Mouse (Mus musculus) cerebellum, adult 2 months (tissue): ENCODE data around the gene Olfr1212. TPM values are rescaled to one million over a fixed set of nuclear protein-coding genes. Genes with fewer than 3 reads are reported as not detected.

Experiments
- DNase-seq, 2 experiments: peaks; one replicate each; pipeline ENCODE4 v3.0.0; 2021
- H3K27ac ChIP-seq: fragments of 200-500 bp; 2 replicates; pipeline ENCODE4 v1.5.1; 2012; ENCODE audit warnings: low read length, control low read depth, inconsistent platforms; ENCODE audit not compliant: insufficient read depth
- H3K27me3 ChIP-seq: fragments of 200-500 bp; 2 replicates; pipeline ENCODE4 v1.6.1; 2012; ENCODE audit warnings: inconsistent platforms, mild to moderate bottlenecking, low read length, moderate library complexity; ENCODE audit not compliant: control insufficient read depth, insufficient read depth
- H3K4me1 ChIP-seq: fragments of 200-500 bp; 2 replicates; pipeline ENCODE4 v1.6.1; 2011; ENCODE audit warnings: low read length; ENCODE audit not compliant: control insufficient read depth, insufficient read depth
- H3K4me3 ChIP-seq: fragments of 200-500 bp; replicated peaks from 2 replicates; pipeline ENCODE3; 2011; ENCODE audit warnings: mild to moderate bottlenecking, low read depth, low read length, control low read depth; ENCODE audit not compliant: insufficient read depth
- CTCF ChIP-seq: fragments of 200-500 bp; IDR thresholded peaks from 2 replicates; pipeline ENCODE4 v1.5.1; 2011; ENCODE audit warnings: low read depth, mild to moderate bottlenecking, control low read depth, low read length, moderate library complexity, borderline replicate concordance; ENCODE audit not compliant: insufficient read depth
- POLR2A ChIP-seq: fragments of 200-500 bp; IDR thresholded peaks from 2 replicates; pipeline ENCODE4 v1.6.1; 2011; ENCODE audit warnings: low read length, control low read depth, borderline replicate concordance; ENCODE audit not compliant: insufficient read depth
- WGBS: fragments of 180-500 bp; shearing (Covaris S2); methylation state at CpG from one replicate; pipeline ENCODE4 v1.1.7; 2018; 5-methylcytosine and 5-hydroxymethylcytosine counted together
- polyA plus RNA-seq: library from polyadenylated mRNA; depleted of rRNA; stranded (reverse); fragments of >200 nt; gene quantifications from 2 replicates; pipeline ENCODE4 v1.2.3, GENCODE M21; 2012; rRNA removed

The Olfr1212 gene
- polyA plus RNA-seq: not detected in 2 replicates

DNA sequence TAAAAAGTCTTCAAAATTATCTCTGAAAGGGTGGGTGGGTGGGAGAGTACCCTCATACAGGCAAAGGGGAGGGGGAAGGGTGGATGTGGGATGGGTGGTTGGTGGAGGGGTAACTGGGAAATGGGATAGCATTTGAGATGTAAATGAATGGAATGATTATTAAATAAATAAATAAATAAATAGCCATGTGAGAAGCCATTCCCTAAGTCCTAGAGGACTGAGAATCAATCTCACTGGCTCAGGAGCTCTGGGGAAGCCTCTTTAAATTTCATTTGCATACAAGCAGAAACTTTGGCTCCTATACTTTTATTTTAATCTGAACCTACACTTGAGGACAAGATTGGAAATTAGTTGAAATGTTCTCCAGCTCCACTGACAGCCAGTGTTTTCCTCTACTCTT, at the start of gene Olfr1212:
Gene Olfr1212, plus strand, starts transcription at position 301 of the 400 bp plus-strand sequence.
- H3K27ac ChIP-seq: no peak within 1 kb of the TSS
- H3K27me3 ChIP-seq: no peaks in the 10 kb centered on the region
- no peak for TF ChIP-seq CTCF
- no peak for TF ChIP-seq POLR2A
- H3K4me1 ChIP-seq: no peaks in the 10 kb centered on the region
- DNase-seq: no peak
- H3K4me3 ChIP-seq: no peak within 1 kb of the TSS

DNA sequence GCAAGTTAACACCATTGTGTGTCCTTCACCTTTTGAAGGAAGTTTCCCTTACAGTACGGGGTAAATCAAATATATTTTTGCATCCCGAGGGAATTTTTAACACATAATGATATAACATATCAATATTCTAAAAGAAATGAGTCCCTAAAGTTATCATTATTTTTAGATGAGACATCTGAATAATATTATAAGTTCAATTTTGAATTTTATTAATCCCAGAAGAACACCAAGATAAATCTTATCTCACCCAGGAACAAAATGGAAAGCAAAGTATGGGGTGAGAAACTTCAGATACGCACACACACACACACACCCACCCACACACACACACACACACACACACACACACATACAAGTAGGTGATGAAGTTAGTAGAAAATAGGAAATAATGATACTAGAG, 38.7 kb upstream of the Olfr1212 start, which contains the start of gene Olfr1209:
Gene Olfr1209, minus strand, starts transcription at position 101 of the 400 bp plus-strand sequence.
- 87% methylated on average over 3 of the region's 3 CpGs for WGBS
- Histone ChIP-seq H3K27me3 (no peaks in the 10 kb centered on the region), H3K4me3 (no peak within 1 kb of the TSS), H3K27ac (no peak within 1 kb of the TSS), H3K4me1 (no peaks in the 10 kb centered on the region)
- TF ChIP-seq POLR2A (no peak), CTCF (no peak)
- no peak for DNase-seq

DNA sequence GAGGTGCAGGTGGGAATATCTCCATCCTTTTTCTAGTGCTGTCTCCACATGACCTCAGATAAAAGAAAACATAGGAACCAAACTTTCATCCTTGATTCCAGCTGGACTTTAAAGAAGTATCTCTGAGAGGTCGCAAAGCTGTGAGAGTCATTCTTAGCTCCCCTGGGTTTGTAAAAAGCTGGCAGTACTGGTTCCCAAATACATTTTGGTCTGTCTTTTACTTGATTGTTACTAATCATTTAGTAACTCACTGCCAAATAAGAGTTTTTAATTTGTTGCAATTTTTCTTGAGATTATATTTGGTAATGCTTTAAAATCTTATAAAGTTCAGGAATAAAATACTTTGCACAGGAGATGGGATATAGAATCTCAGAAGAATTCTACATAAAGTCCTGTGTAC, 15.8 kb upstream of the Olfr1212 start, which contains the start of gene Olfr1211:
Gene Olfr1211, minus strand, starts transcription at position 101 of the 400 bp plus-strand sequence.
- H3K4me3 ChIP-seq: no peak within 1 kb of the TSS
- H3K27me3 ChIP-seq: no peaks in the 10 kb centered on the region
- DNase-seq: no peak
- TF ChIP-seq CTCF: no peak
- no peak for TF ChIP-seq POLR2A
- H3K27ac ChIP-seq: no peak within 1 kb of the TSS
- WGBS: 89% methylated on average over 1 of the region's 1 CpGs
- H3K4me1 ChIP-seq: no peaks in the 10 kb centered on the region

DNA sequence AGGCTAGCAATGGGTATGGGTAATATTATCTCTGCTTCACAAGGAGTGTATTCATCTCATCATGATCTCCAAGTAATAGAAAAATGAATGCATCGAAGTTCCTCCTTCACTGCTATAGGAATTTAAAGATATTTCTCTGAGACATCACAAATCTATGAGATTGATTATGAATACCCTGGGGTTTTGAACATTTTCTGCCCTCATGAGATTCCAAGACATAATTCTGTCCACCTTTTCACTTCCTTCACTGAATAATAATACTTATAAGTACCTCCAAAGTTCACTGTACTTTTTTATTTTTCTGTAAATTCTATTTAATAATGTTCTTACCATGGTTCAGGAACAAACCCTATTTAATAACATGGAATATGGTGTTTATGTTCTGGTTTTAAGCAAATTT, 26.4 kb downstream of the Olfr1212 start, which contains the start of gene Gm13762:
Gene Gm13762, minus strand, starts transcription at position 101 of the 400 bp plus-strand sequence.
- no peak within 1 kb of the TSS for H3K4me3 ChIP-seq
- no peak for DNase-seq
- WGBS: 69% methylated on average over 1 of the region's 1 CpGs

DNA sequence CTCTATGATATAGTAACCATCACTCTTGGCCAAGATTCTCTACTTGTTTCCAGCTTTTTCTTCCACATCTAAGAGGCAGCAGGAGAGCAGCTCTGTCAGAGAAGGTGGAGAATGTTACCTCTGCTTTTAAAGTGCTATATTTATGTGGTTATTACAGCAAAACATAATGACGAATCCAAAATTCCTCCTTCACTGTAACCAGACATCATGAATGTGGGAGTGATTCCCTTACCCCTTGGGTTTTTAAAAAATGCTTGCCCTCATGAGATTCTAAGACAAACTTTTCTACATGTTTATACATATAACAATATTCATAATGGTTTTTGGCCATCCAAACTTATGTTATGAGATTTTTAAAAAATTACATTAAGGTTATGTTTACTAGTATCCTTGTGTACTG, 38.8 kb downstream of the Olfr1212 start, which contains the start of gene Olfr1214:
Gene Olfr1214, minus strand, starts transcription at position 101 of the 400 bp plus-strand sequence.
- Histone ChIP-seq H3K4me1 (no peaks in the 10 kb centered on the region), H3K27ac (no peak within 1 kb of the TSS), H3K4me3 (no peak within 1 kb of the TSS), H3K27me3 (no peaks in the 10 kb centered on the region)
- no peak for DNase-seq
- TF ChIP-seq CTCF (no peak), POLR2A (no peak)
- 75% methylated on average over 1 of the region's 1 CpGs for WGBS

More for the DNA sequence above, 26.4 kb downstream of the Olfr1212 start, which contains the start of gene Gm13762:
- TF ChIP-seq CTCF (no peak), POLR2A (no peak)
- Histone ChIP-seq H3K27ac (no peak within 1 kb of the TSS), H3K4me1 (no peaks in the 10 kb centered on the region), H3K27me3 (no peaks in the 10 kb centered on the region)

DNA sequence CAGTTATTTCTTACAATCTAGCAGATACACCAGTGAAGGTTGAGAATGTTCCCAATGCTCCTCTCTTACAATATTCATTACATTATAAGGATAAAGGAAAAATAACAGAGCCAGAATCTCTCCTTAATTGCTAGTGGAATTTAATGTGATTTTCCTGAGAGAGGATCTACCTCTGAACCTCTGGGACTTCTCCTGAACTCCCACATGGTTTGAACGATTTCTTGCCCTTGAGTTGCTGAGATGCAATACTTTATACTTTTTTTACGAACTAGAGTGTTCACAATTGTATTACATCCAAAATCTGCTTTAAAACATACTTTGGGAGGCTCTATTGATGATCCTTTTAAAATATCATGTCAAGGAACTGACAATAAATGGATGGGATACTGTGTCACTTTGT, 53.1 kb downstream of the Olfr1212 start, which contains the start of gene Olfr1215:
Gene Olfr1215, minus strand, starts transcription at position 101 of the 400 bp plus-strand sequence.
- WGBS: 66% methylated on average over 2 of the region's 2 CpGs
- no peaks in the 10 kb centered on the region for H3K4me1 ChIP-seq
- TF ChIP-seq CTCF (no peak), POLR2A (no peak)
- H3K27ac ChIP-seq: no peak within 1 kb of the TSS
- no peaks in the 10 kb centered on the region for H3K27me3 ChIP-seq
- H3K4me3 ChIP-seq: no peak within 1 kb of the TSS
- DNase-seq: no peak

Other genes with a start within 250 kb of the Olfr1212 start
- not detected in 2 replicates for gene Olfr1196, start 249.4 kb upstream of the Olfr1212 start, polyA plus RNA-seq
- not detected in 2 replicates for gene Olfr1197, start 221.6 kb upstream of the Olfr1212 start, polyA plus RNA-seq
- gene Olfr1198, start 202.6 kb upstream of the Olfr1212 start, polyA plus RNA-seq: not detected in 2 replicates
- not detected in 2 replicates for gene Olfr1199, start 193.5 kb upstream of the Olfr1212 start, polyA plus RNA-seq
- not detected in 2 replicates for gene Olfr1200, start 183.5 kb upstream of the Olfr1212 start, polyA plus RNA-seq
- not detected in 2 replicates for gene Olfr1201, start 160.9 kb upstream of the Olfr1212 start, polyA plus RNA-seq
- gene Olfr1202, start 139.5 kb upstream of the Olfr1212 start, polyA plus RNA-seq: not detected in 2 replicates
- gene Olfr1205, start 124.2 kb upstream of the Olfr1212 start, polyA plus RNA-seq: not detected in 2 replicates
- not detected in 2 replicates for gene Olfr1204, start 104.7 kb upstream of the Olfr1212 start, polyA plus RNA-seq
- gene Olfr1206, start 90.7 kb upstream of the Olfr1212 start, polyA plus RNA-seq: not detected in 2 replicates
- not detected in 2 replicates for gene Olfr1208, start 51.7 kb upstream of the Olfr1212 start, polyA plus RNA-seq
- not detected in 2 replicates for gene Olfr1209, start 38.8 kb upstream of the Olfr1212 start, polyA plus RNA-seq
- not detected in 2 replicates for gene Olfr1211, start 15.9 kb upstream of the Olfr1212 start, polyA plus RNA-seq
- not detected in 2 replicates for gene Gm13762, start 26.3 kb downstream of the Olfr1212 start, polyA plus RNA-seq
- not detected in 2 replicates for gene Olfr1214, start 38.7 kb downstream of the Olfr1212 start, polyA plus RNA-seq
- not detected in 2 replicates for gene Olfr1215, start 53.0 kb downstream of the Olfr1212 start, polyA plus RNA-seq
- not detected in 2 replicates for gene Olfr1216, start 64.4 kb downstream of the Olfr1212 start, polyA plus RNA-seq
- gene Olfr1217, start 78.1 kb downstream of the Olfr1212 start, polyA plus RNA-seq: not detected in 2 replicates
- not detected in 2 replicates for gene Olfr1218, start 107.2 kb downstream of the Olfr1212 start, polyA plus RNA-seq
- not detected in 2 replicates for gene Olfr1219, start 129.5 kb downstream of the Olfr1212 start, polyA plus RNA-seq
- gene Olfr1220, start 152.9 kb downstream of the Olfr1212 start, polyA plus RNA-seq: not detected in 2 replicates
- gene Olfr1221, start 163.3 kb downstream of the Olfr1212 start, polyA plus RNA-seq: not detected in 2 replicates
- gene Olfr1222, start 179.1 kb downstream of the Olfr1212 start, polyA plus RNA-seq: not detected in 2 replicates
- not detected in 2 replicates for gene Olfr1223, start 197.6 kb downstream of the Olfr1212 start, polyA plus RNA-seq
- not detected in 2 replicates for gene Olfr1224-ps1, start 210.1 kb downstream of the Olfr1212 start, polyA plus RNA-seq
- not detected in 2 replicates for gene Olfr1225, start 220.7 kb downstream of the Olfr1212 start, polyA plus RNA-seq
- gene Olfr1226, start 246.1 kb downstream of the Olfr1212 start, polyA plus RNA-seq: not detected in 2 replicates